Mouse (Mus musculus) neural tube, embryonic 13.5 days (tissue): ENCODE measurements around the gene Wdtc1. TPM values are rescaled to one million over a fixed set of nuclear protein-coding genes. Genes with fewer than 3 reads are reported as not detected.

ENCODE experiments used
- microRNA-seq: library from miRNA; unstranded; fragments of <30 nt; microRNA quantifications from one replicate; pipeline ENCODE4, GENCODE M21; 2016
- polyA plus RNA-seq: library from polyadenylated mRNA; unstranded; fragments of >200 nt; fragmentation: Nextera tagmentation; extraction: Ambion mirVana; gene quantifications from 2 replicates; pipeline ENCODE4 v1.2.1, GENCODE M21; 2015

Wdtc1 gene
- polyA plus RNA-seq, 1 experiment from 2014 or later: 21.9 TPM

Small RNA genes within 50 kb of the gene (microRNA-seq; reads per million reads assigned to microRNA genes)
- 1.0 reads per million for gene Mir5122

Other genes with a start within 250 kb of the Wdtc1 start
- 34.0 and 36.5 TPM in 2 replicates for gene Wasf2, start 223.0 kb downstream of the Wdtc1 start, polyA plus RNA-seq
- gene Cd164l2, start 141.3 kb downstream of the Wdtc1 start, polyA plus RNA-seq: 1.1 and 1.6 TPM in 2 replicates
- 0.77 and 1.1 TPM in 2 replicates for gene Gpr3, start 140.9 kb downstream of the Wdtc1 start, polyA plus RNA-seq
- 1.9 and 2.7 TPM in 2 replicates for gene Map3k6, start 112.7 kb downstream of the Wdtc1 start, polyA plus RNA-seq
- 0.25 and 0.28 TPM in 2 replicates for gene Sytl1, start 90.4 kb downstream of the Wdtc1 start, polyA plus RNA-seq
- 98.0 and 104 TPM in 2 replicates for gene Tmem222, start 75.7 kb downstream of the Wdtc1 start, polyA plus RNA-seq
- 7.0 and 7.1 TPM in 2 replicates for gene Slc9a1, start 16.2 kb upstream of the Wdtc1 start, polyA plus RNA-seq
- 0.14 and 0.33 TPM in 2 replicates for gene Tent5b, start 126.7 kb upstream of the Wdtc1 start, polyA plus RNA-seq
- gene Trnp1, start 145.1 kb upstream of the Wdtc1 start, polyA plus RNA-seq: 5.0 and 6.7 TPM in 2 replicates
- gene Kdf1, start 165.5 kb upstream of the Wdtc1 start, polyA plus RNA-seq: 0.15 and 0.39 TPM in 2 replicates
- gene Nudc, start 192.5 kb upstream of the Wdtc1 start, polyA plus RNA-seq: 244 and 267 TPM in 2 replicates
- not detected in 2 replicates for gene Nr0b2, start 199.9 kb upstream of the Wdtc1 start, polyA plus RNA-seq
- gene Gpatch3, start 221.3 kb upstream of the Wdtc1 start, polyA plus RNA-seq: 7.0 and 7.8 TPM in 2 replicates
- gene Gpn2, start 230.9 kb upstream of the Wdtc1 start, polyA plus RNA-seq: 17.7 TPM in 2 replicates
- gene Sfn, start 248.7 kb upstream of the Wdtc1 start, polyA plus RNA-seq: 1.0 and 3.3 TPM in 2 replicates